In the genomic region with DNA sequence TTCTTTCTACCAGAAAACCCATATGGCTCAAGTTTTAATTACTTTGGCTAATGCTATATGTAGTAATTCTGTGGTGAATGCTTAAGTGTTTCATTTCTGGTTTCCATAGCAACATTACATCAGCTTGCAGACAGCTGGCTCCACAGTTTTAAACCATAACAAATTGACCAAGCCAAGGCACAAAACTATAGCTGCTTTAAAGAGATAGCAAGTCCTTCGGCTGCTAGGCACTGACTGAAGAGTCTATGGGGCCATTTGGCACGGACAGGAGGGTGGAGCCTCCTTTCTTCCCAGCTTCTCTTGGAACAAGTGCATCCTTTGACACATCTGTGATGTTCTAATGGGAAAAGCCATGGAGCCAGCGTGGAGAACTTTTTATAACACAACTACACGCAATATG, we compare ENCODE assay signal across 8 mouse cellular contexts.
DNase-seq lines count a peak whose midpoint lies in the region; ATAC-seq and TF ChIP-seq lines count a peak whose summit lies in the region.

No protein-coding gene starts in this region.

- 31% methylated on average over 4 of the region's 4 CpGs for WGBS in kidney, embryonic 15.5 days
- 12% methylated on average over 4 of the region's 4 CpGs for WGBS in embryonic facial prominence, embryonic 13.5 days
- 20% methylated on average over 4 of the region's 4 CpGs for WGBS in hindbrain, embryonic 11.5 days
- WGBS in thymus, adult 2 months, result 66% methylated on average over 4 of the region's 4 CpGs

- no peak for TF ChIP-seq POLR2A in thymus, adult 2 months (IDR thresholded peaks at IDR 0.05; ENCODE audit: control insufficient read depth, extremely low read depth, insufficient read depth, low read length, poor library complexity)

- no peaks in the 10 kb centered on the region for H3K27me3 ChIP-seq in kidney, embryonic 15.5 days
- H3K27me3 ChIP-seq in embryonic facial prominence, embryonic 13.5 days, result no peaks in the 10 kb centered on the region
- no peaks in the 10 kb centered on the region for H3K27me3 ChIP-seq in hindbrain, embryonic 11.5 days (ENCODE audit: control insufficient read depth, insufficient read depth, low read length)
- H3K27me3 ChIP-seq in thymus, adult 2 months (ENCODE audit: control insufficient read depth, insufficient read depth, low read length), result no peaks in the 10 kb centered on the region

- TF ChIP-seq CTCF in thymus, adult 2 months (IDR thresholded peaks at IDR 0.05; ENCODE audit: borderline replicate concordance, control insufficient read depth, extremely low read depth, insufficient read depth, low read length, poor library complexity), result no peak

- peak overlapping the region; percentile 57 for H3K4me2 ChIP-seq in kidney, embryonic 15.5 days
- peak overlapping the region; percentile 62 for H3K4me2 ChIP-seq in embryonic facial prominence, embryonic 13.5 days
- H3K4me2 ChIP-seq in hindbrain, embryonic 11.5 days (replicated peaks; ENCODE audit: low read depth, low read length), result peak overlapping the region; percentile 22; the same call in 1 of the 2 replicates

- H3K9ac ChIP-seq in kidney, embryonic 15.5 days, result no peak overlapping the region
- H3K9ac ChIP-seq in embryonic facial prominence, embryonic 13.5 days, result peak overlapping the region; percentile 44; the same call in 1 of the 2 replicates
- H3K9ac ChIP-seq in hindbrain, embryonic 11.5 days (ENCODE audit: low read depth, low read length), result no peak overlapping the region

- peaks cover 3% of the 10 kb centered on the region; the same call in 1 of the 2 replicates for H3K36me3 ChIP-seq in kidney, embryonic 15.5 days
- H3K36me3 ChIP-seq in embryonic facial prominence, embryonic 13.5 days, result no peaks in the 10 kb centered on the region
- H3K36me3 ChIP-seq in hindbrain, embryonic 11.5 days (ENCODE audit: control insufficient read depth, insufficient read depth, low read length), result no peaks in the 10 kb centered on the region
- H3K36me3 ChIP-seq in thymus, adult 2 months (ENCODE audit: control insufficient read depth, insufficient read depth, low read length), result no peaks in the 10 kb centered on the region

- peak overlapping the region; percentile 20 for H3K4me3 ChIP-seq in kidney, embryonic 15.5 days (replicated peaks)
- H3K4me3 ChIP-seq in embryonic facial prominence, embryonic 13.5 days, result peak overlapping the region; percentile 40
- peak overlapping the region; percentile 32 for H3K4me3 ChIP-seq in hindbrain, embryonic 11.5 days (ENCODE audit: low read depth, low read length)
- no peak overlapping the region for H3K4me3 ChIP-seq in thymus, adult 2 months (ENCODE audit: control insufficient read depth, insufficient read depth, low read length)

- no peak for DNase-seq in kidney, adult 8-10 months
- peak; percentile 64 for DNase-seq in hindbrain, embryonic 11.5 days (ENCODE audit: low spot score)
- no peak for DNase-seq in thymus, adult 2 months
- no peak for DNase-seq in cerebellum, postnatal 36 days
- DNase-seq in left cerebral cortex, adult 11 months (ENCODE audit: low spot score), result no peak

- H3K27ac ChIP-seq in kidney, embryonic 15.5 days, result no peak overlapping the region
- H3K27ac ChIP-seq in embryonic facial prominence, embryonic 13.5 days, result peak overlapping the region; percentile 86
- H3K27ac ChIP-seq in hindbrain, embryonic 11.5 days (ENCODE audit: low read depth, low read length), result 0 out of 2 replicates have a peak overlapping the region, but pooled peaks have one; percentile 49
- no peak overlapping the region; the same call in 1 of the 2 replicates for H3K27ac ChIP-seq in thymus, adult 2 months (ENCODE audit: control insufficient read depth, insufficient read depth, low read length)

- ATAC-seq in kidney, embryonic 15.5 days (replicated peaks; ENCODE audit: low FRiP score), result no peak
- no peak for ATAC-seq in embryonic facial prominence, embryonic 13.5 days (ENCODE audit: insufficient number of reproducible peaks, insufficient read depth, low FRiP score, low TSS enrichment, low read depth)
- peak; percentile 74 for ATAC-seq in hindbrain, embryonic 11.5 days (ENCODE audit: low FRiP score)
- ATAC-seq in megakaryocyte progenitor cell, adult 5-6 weeks (replicated peaks; ENCODE audit: poor library complexity), result peak; percentile 63

- no peaks in the 10 kb centered on the region for H3K9me3 ChIP-seq in kidney, embryonic 15.5 days (replicated peaks)
- H3K9me3 ChIP-seq in embryonic facial prominence, embryonic 13.5 days, result no peaks in the 10 kb centered on the region
- H3K9me3 ChIP-seq in hindbrain, embryonic 11.5 days (ENCODE audit: control insufficient read depth, low read length), result no peaks in the 10 kb centered on the region

- H3K4me1 ChIP-seq in kidney, embryonic 15.5 days, result peaks cover 67% of the 10 kb centered on the region
- H3K4me1 ChIP-seq in embryonic facial prominence, embryonic 13.5 days, result peaks cover 71% of the 10 kb centered on the region
- peaks cover 16% of the 10 kb centered on the region for H3K4me1 ChIP-seq in hindbrain, embryonic 11.5 days (replicated peaks; ENCODE audit: control insufficient read depth, insufficient read depth, low read length)
- H3K4me1 ChIP-seq in thymus, adult 2 months (replicated peaks; ENCODE audit: control insufficient read depth, insufficient read depth, low read length), result 0 out of 2 replicates have a peak, but pooled peaks cover 2% of the 10 kb centered on the region

Comparison
In these comparisons a context has a peak if more than half of its experiments do, and no peak if none do; other contexts are left out.
1. ATAC-seq: peak in hindbrain, embryonic 11.5 days (single experiment) and megakaryocyte progenitor cell, adult 5-6 weeks (single experiment); none in kidney, embryonic 15.5 days (single experiment) and embryonic facial prominence, embryonic 13.5 days (single experiment).
2. H3K27ac ChIP-seq: peak in embryonic facial prominence, embryonic 13.5 days (single experiment) and hindbrain, embryonic 11.5 days (single experiment); none in kidney, embryonic 15.5 days (single experiment) and thymus, adult 2 months (single experiment).
3. Peak in every context shown above with its lines, with median percentiles within 50 percentile points of each other: H3K4me2 ChIP-seq.